Mouse (Mus musculus): Measurements from ENCODE around the gene Leng1.

DNA sequence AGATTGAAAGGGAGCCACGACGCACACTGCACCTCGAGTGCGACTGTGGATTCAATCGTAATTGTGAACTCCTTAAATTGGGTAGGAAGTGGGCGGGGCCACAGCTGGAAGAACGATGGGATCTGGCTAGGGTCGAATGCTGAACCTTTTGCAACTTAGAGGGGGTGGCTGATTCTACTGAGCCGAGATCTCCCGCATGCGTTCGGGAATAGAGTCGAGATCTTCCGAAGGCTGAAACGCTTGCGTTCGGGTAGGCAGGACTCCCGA lies 28.1 kb upstream of the Leng1 start:
- peak; percentile 54 for TF ChIP-seq POLR2A (IDR thresholded peaks at IDR 0.05; ENCODE audit: insufficient read depth, low read depth, low read length)
- no peak for TF ChIP-seq CTCF (IDR thresholded peaks at IDR 0.05; ENCODE audit: insufficient read depth, low read depth, low read length)
